Mouse (Mus musculus): ENCODE measurements around the gene Cacnb2.

The Cacnb2 gene

GRCm38 (mm10) chr2:14988451-14988850 is 385.6 kb downstream of the Cacnb2 start:
- DNase-seq (ENCODE audit: low read depth) = peak; percentile 31

GRCm38 (mm10) chr2:14989350-14989749 is 386.5 kb downstream of the Cacnb2 start:
- DNase-seq (ENCODE audit: low read depth) = peak; percentile 22

GRCm38 (mm10) chr2:14992531-14992930 is 389.6 kb downstream of the Cacnb2 start:
- peak; percentile 73 for DNase-seq (ENCODE audit: low read depth)

- no peak for DNase-seq (ENCODE audit: low read depth)
These were observed 393.1 kb downstream of the Cacnb2 start for GRCm38 (mm10) chr2:14996036-14996435.

- DNase-seq (ENCODE audit: low read depth) = no peak
These were observed 394.9 kb downstream of the Cacnb2 start for GRCm38 (mm10) chr2:14997836-14998235.

GRCm38 (mm10) chr2:15007531-15007930 is 404.6 kb downstream of the Cacnb2 start:
- DNase-seq (ENCODE audit: low read depth) = no peak

- DNase-seq (ENCODE audit: low read depth) = no peak
These were observed 405.2 kb downstream of the Cacnb2 start for GRCm38 (mm10) chr2:15008072-15008471.

- DNase-seq (ENCODE audit: low read depth) = no peak
These were observed 423.9 kb downstream of the Cacnb2 start for GRCm38 (mm10) chr2:15026817-15027216.

- DNase-seq (ENCODE audit: low read depth) = no peak
These were observed 424.9 kb downstream of the Cacnb2 start for GRCm38 (mm10) chr2:15027816-15028215.
